Mouse (Mus musculus) hindbrain, postnatal 0 days (tissue): Measurements from ENCODE around the gene Ispd. TPM values are rescaled to one million over a fixed set of nuclear protein-coding genes. Genes with fewer than 3 reads are reported as not detected.

Source experiments
- ATAC-seq: fragments of 200-750 bp; cut with Nextera tagmentation; 2 replicates; pipeline ENCODE4 v1.8.0; 2017; ENCODE audit warnings: mild to moderate bottlenecking, moderate TSS enrichment, moderate library complexity
- DNase-seq: peaks from one replicate; pipeline ENCODE4 v3.0.0-alpha.2; 2015; ENCODE audit warnings: low spot score
- H3K27ac ChIP-seq: fragments of 300-500 bp; sonication (generic); 2 replicates; pipeline ENCODE4 v1.5.1; 2014; ENCODE audit warnings: mild to moderate bottlenecking
- H3K27me3 ChIP-seq: fragments of 300-500 bp; sonication (generic); 2 replicates; pipeline ENCODE4 v1.6.1; 2014; ENCODE audit warnings: low read length, mixed read lengths; ENCODE audit not compliant: insufficient read depth
- H3K36me3 ChIP-seq: fragments of 300-500 bp; sonication (generic); 2 replicates; pipeline ENCODE4 v1.6.1; 2014; ENCODE audit warnings: low read length, mixed read lengths; ENCODE audit not compliant: insufficient read depth
- H3K4me1 ChIP-seq: fragments of 300-500 bp; sonication (generic); 2 replicates; pipeline ENCODE4 v1.6.1; 2014; ENCODE audit warnings: antibody characterized with exemption, low read length, mixed read lengths; ENCODE audit not compliant: insufficient read depth
- H3K4me2 ChIP-seq: fragments of 300-500 bp; sonication (generic); 2 replicates; pipeline ENCODE4 v1.6.1; 2014; ENCODE audit warnings: low read depth, mild to moderate bottlenecking, low read length, moderate library complexity, mixed read lengths
- H3K4me3 ChIP-seq: fragments of 300-500 bp; sonication (generic); 2 replicates; pipeline ENCODE4 v1.5.1; 2014; ENCODE audit warnings: low read length
- H3K9ac ChIP-seq: fragments of 300-500 bp; sonication (generic); replicated peaks from 2 replicates; pipeline ENCODE4 v1.6.1; 2014; ENCODE audit warnings: mild to moderate bottlenecking, low read length, moderate library complexity, mixed read lengths
- H3K9me3 ChIP-seq: fragments of 300-500 bp; sonication (generic); 2 replicates; pipeline ENCODE4 v1.6.1; 2016; ENCODE audit warnings: low read length, mixed read lengths
- CTCF ChIP-seq: IDR thresholded peaks from 2 replicates; pipeline ENCODE4 v1.5.1; 2016; ENCODE audit warnings: antibody characterized with exemption, control low read depth, low read depth
- WGBS: fragments of 180-500 bp; shearing (Covaris S2); extraction: QIAGEN DNeasy Blood & Tissue Kit; methylation state at CpG from one replicate; pipeline ENCODE4 v1.1.7; 2014; 5-methylcytosine and 5-hydroxymethylcytosine counted together
- polyA plus RNA-seq: library from polyadenylated mRNA; unstranded; fragments of >200 nt; fragmentation: Nextera tagmentation; extraction: Ambion mirVana; gene quantifications from 2 replicates; pipeline ENCODE4 v1.2.1, GENCODE M21; 2015
- total RNA-seq: library from RNA; depleted of rRNA; stranded (reverse); fragments of >200 nt; gene quantifications from 2 replicates; pipeline ENCODE4 v1.2.3, GENCODE M21; 2014

The Ispd gene
- total and polyA plus RNA-seq, 2 experiments from 2014 or later: 7.6 to 13.3 TPM

GRCm38 (mm10) chr12:36621960-36622736 is 240.9 kb downstream of the Ispd start:
- Histone ChIP-seq H3K27me3 (no peaks in the 10 kb centered on the region), H3K9me3 (no peaks in the 10 kb centered on the region), H3K27ac (no peak overlapping the region), H3K4me1 (no peaks in the 10 kb centered on the region), H3K4me2 (no peak overlapping the region), H3K9ac (no peak overlapping the region), H3K36me3 (no peaks in the 10 kb centered on the region), H3K4me3 (no peak overlapping the region)
- WGBS: 78% methylated on average over 7 of the region's 7 CpGs
- DNase-seq (no peak), ATAC-seq (no peak)
- TF ChIP-seq CTCF: no peak

GRCm38 (mm10) chr12:36627204-36627603 is 246.0 kb downstream of the Ispd start:
- Histone ChIP-seq H3K4me2 (no peak overlapping the region), H3K9ac (no peak overlapping the region), H3K36me3 (no peaks in the 10 kb centered on the region), H3K4me1 (no peaks in the 10 kb centered on the region), H3K27ac (no peak overlapping the region), H3K27me3 (no peaks in the 10 kb centered on the region), H3K4me3 (no peak overlapping the region), H3K9me3 (no peaks in the 10 kb centered on the region)
- no peak for DNase-seq
- ATAC-seq: no peak
- no peak for TF ChIP-seq CTCF

- TF ChIP-seq CTCF: no peak
- no peak for DNase-seq
- no peak overlapping the region for H3K27ac ChIP-seq
- no peak overlapping the region for H3K4me2 ChIP-seq
- ATAC-seq: no peak
- WGBS: 93% methylated on average over 1 of the region's 1 CpGs
- no peaks in the 10 kb centered on the region for H3K27me3 ChIP-seq
- no peak overlapping the region for H3K9ac ChIP-seq
- H3K4me3 ChIP-seq: no peak overlapping the region
- H3K9me3 ChIP-seq: no peaks in the 10 kb centered on the region
- no peaks in the 10 kb centered on the region for H3K4me1 ChIP-seq
- H3K36me3 ChIP-seq: no peaks in the 10 kb centered on the region
These were observed 251.2 kb downstream of the Ispd start for GRCm38 (mm10) chr12:36632427-36632826.

GRCm38 (mm10) chr12:36647514-36647913 is 266.3 kb downstream of the Ispd start:
- TF ChIP-seq CTCF: no peak
- WGBS: 93% methylated on average over 4 of the region's 4 CpGs
- Histone ChIP-seq H3K27me3 (no peaks in the 10 kb centered on the region), H3K4me2 (no peak overlapping the region), H3K9ac (no peak overlapping the region), H3K27ac (no peak overlapping the region), H3K4me3 (no peak overlapping the region), H3K36me3 (no peaks in the 10 kb centered on the region), H3K9me3 (no peaks in the 10 kb centered on the region), H3K4me1 (no peaks in the 10 kb centered on the region)
- ATAC-seq (no peak), DNase-seq (no peak)

GRCm38 (mm10) chr12:36662496-36662895 is 281.2 kb downstream of the Ispd start:
- no peaks in the 10 kb centered on the region for H3K4me1 ChIP-seq
- H3K27me3 ChIP-seq: no peaks in the 10 kb centered on the region
- no peak overlapping the region for H3K4me3 ChIP-seq
- DNase-seq: peak; percentile 55
- no peaks in the 10 kb centered on the region for H3K9me3 ChIP-seq
- H3K4me2 ChIP-seq: no peak overlapping the region
- 55% methylated on average over 7 of the region's 7 CpGs for WGBS
- H3K36me3 ChIP-seq: no peaks in the 10 kb centered on the region
- no peak for ATAC-seq
- no peak for TF ChIP-seq CTCF
- H3K27ac ChIP-seq: no peak overlapping the region
- no peak overlapping the region for H3K9ac ChIP-seq

- Histone ChIP-seq H3K36me3 (no peaks in the 10 kb centered on the region), H3K4me2 (no peak overlapping the region), H3K4me1 (no peaks in the 10 kb centered on the region), H3K9me3 (no peaks in the 10 kb centered on the region), H3K27ac (no peak overlapping the region), H3K9ac (no peak overlapping the region), H3K4me3 (no peak overlapping the region), H3K27me3 (no peaks in the 10 kb centered on the region)
- WGBS: 63% methylated on average over 3 of the region's 3 CpGs
- DNase-seq: no peak
- no peak for ATAC-seq
- no peak for TF ChIP-seq CTCF
These were observed 283.5 kb downstream of the Ispd start for GRCm38 (mm10) chr12:36664783-36665182.

GRCm38 (mm10) chr12:36666771-36667170 is 285.5 kb downstream of the Ispd start:
- Histone ChIP-seq H3K36me3 (no peaks in the 10 kb centered on the region), H3K9me3 (no peaks in the 10 kb centered on the region), H3K4me2 (no peak overlapping the region), H3K4me1 (no peaks in the 10 kb centered on the region), H3K27me3 (no peaks in the 10 kb centered on the region), H3K27ac (no peak overlapping the region), H3K9ac (no peak overlapping the region), H3K4me3 (no peak overlapping the region)
- DNase-seq (no peak), ATAC-seq (no peak)
- TF ChIP-seq CTCF: no peak
- WGBS: 22% methylated on average over 6 of the region's 6 CpGs
